Mouse (Mus musculus): ENCODE data around the gene Prpf39. TPM values are rescaled to one million over a fixed set of nuclear protein-coding genes. Genes with fewer than 3 reads are reported as not detected.

The Prpf39 gene
- total RNA-seq (2023), result 10 to 100 TPM; 41.1 to 47.8 TPM

GRCm38 (mm10) chr12:65036190-65036870 is at the start of gene Prpf39:
Prpf39 (plus strand) TSS chr12:65036333.

GRCm38 (mm10) chr12:65073611-65074178 is 37.6 kb downstream of the Prpf39 start, which contains the start of gene Fkbp3:
Fkbp3 (minus strand) TSS chr12:65074007.

GRCm38 (mm10) chr12:65075085-65075732 is 39.1 kb downstream of the Prpf39 start, which contains the start of gene Fancm:
Fancm (plus strand) TSS chr12:65075603.

Other genes with a start within 250 kb of the Prpf39 start
- gene Gm527, start 118.4 kb upstream of the Prpf39 start, total RNA-seq (2023), result 1 to 10 TPM; 1.4 to 3.1 TPM
- gene Klhl28, start 70.8 kb upstream of the Prpf39 start, total RNA-seq (2023), result 10 to 100 TPM; 15.5 to 18.3 TPM
- 10 to 100 TPM; 20.1 to 21.1 TPM for gene Togaram1, start 70.5 kb upstream of the Prpf39 start, total RNA-seq (2023)
- 10 to 100 TPM; 21.0 to 22.0 TPM for gene Fkbp3, start 37.7 kb downstream of the Prpf39 start, total RNA-seq (2023)
- gene Fancm, start 39.3 kb downstream of the Prpf39 start, total RNA-seq (2023), result 10 to 100 TPM in 1 of 2 experiments, 1 to 10 TPM in 1; 8.5 to 10.6 TPM
- 10 to 100 TPM; 21.0 to 23.0 TPM for gene Mis18bp1, start 136.3 kb downstream of the Prpf39 start, total RNA-seq (2023)
- gene Wdr20rt, start 189.2 kb downstream of the Prpf39 start, total RNA-seq (2023), result not detected

Measured in neutrophil, adult 83 days (primary cell).